Mouse (Mus musculus) heart, adult 2 months (tissue): ENCODE measurements around the gene Zbtb8b. TPM values are rescaled to one million over a fixed set of nuclear protein-coding genes. Genes with fewer than 3 reads are reported as not detected.

ENCODE experiments used
- DNase-seq, 2 experiments: peaks; one replicate each; pipeline ENCODE4 v3.0.0; 2021
- H3K27ac ChIP-seq: fragments of 200-600 bp; 2 replicates; pipeline ENCODE4 v1.8.1; 2022
- H3K27me3 ChIP-seq: fragments of 200-500 bp; 2 replicates; pipeline ENCODE4 v1.6.1; 2012; ENCODE audit warnings: mild to moderate bottlenecking, low read length, inconsistent platforms, mixed read lengths; ENCODE audit not compliant: control insufficient read depth, insufficient read depth
- H3K36me3 ChIP-seq: fragments of 200-500 bp; 2 replicates; pipeline ENCODE4 v1.6.1; 2012; ENCODE audit warnings: low read length, inconsistent platforms; ENCODE audit not compliant: control insufficient read depth, insufficient read depth
- H3K4me1 ChIP-seq: fragments of 200-500 bp; 2 replicates; pipeline ENCODE4 v1.6.1; 2011; ENCODE audit warnings: low read length; ENCODE audit not compliant: control insufficient read depth, insufficient read depth
- H3K4me3 ChIP-seq: fragments of 200-600 bp; 2 replicates; pipeline ENCODE4 v1.8.1; 2022
- H3K79me2 ChIP-seq: fragments of 200-500 bp; replicated peaks from 2 replicates; pipeline ENCODE4 v1.6.1; 2012; ENCODE audit warnings: mild to moderate bottlenecking, inconsistent platforms, low read length, moderate library complexity, mixed read lengths; ENCODE audit not compliant: control insufficient read depth, insufficient read depth
- H3K9ac ChIP-seq: fragments of 200-500 bp; 2 replicates; pipeline ENCODE4 v1.6.1; 2012; ENCODE audit warnings: low read depth, mild to moderate bottlenecking, control low read depth, inconsistent platforms, low read length, mixed read lengths
- CTCF ChIP-seq: fragments of 200-600 bp; IDR thresholded peaks from 2 replicates; pipeline ENCODE4 v1.8.1; 2022; ENCODE audit warnings: antibody characterized with exemption, mild to moderate bottlenecking, moderate library complexity
- EP300 ChIP-seq: fragments of 200-500 bp; IDR thresholded peaks from 2 replicates; pipeline ENCODE4 v1.6.1; 2011; ENCODE audit warnings: low read depth, low read length, control low read depth; ENCODE audit not compliant: insufficient read depth
- POLR2A ChIP-seq: fragments of 200-500 bp; IDR thresholded peaks from 2 replicates; pipeline ENCODE4 v1.6.1; 2011; ENCODE audit warnings: mild to moderate bottlenecking, low read depth, low read length, control low read depth; ENCODE audit not compliant: insufficient read depth
- WGBS: fragments of 180-500 bp; shearing (Covaris S2); methylation state at CpG from one replicate; pipeline ENCODE4 v1.1.7; 2018; 5-methylcytosine and 5-hydroxymethylcytosine counted together
- intact Hi-C: fragments of 180-260 bp; cut with DNase I; formaldehyde crosslinking; loops from one replicate; pipeline ENCODE4 v1.15.1; 2025
- long read RNA-seq: library from polyadenylated mRNA; stranded (forward); transcript quantifications from one replicate; pipeline ENCODE4 v2.0.0, GENCODE M21; 2021
- polyA plus RNA-seq: library from polyadenylated mRNA; depleted of rRNA; stranded (reverse); fragments of >200 nt; gene quantifications from 2 replicates; pipeline ENCODE4 v1.2.3, GENCODE M21; 2012; rRNA removed
- total RNA-seq, 2 experiments: library from RNA; stranded (reverse); gene quantifications; 2 replicates each; pipeline ENCODE4 v1.2.3; 2021

The Zbtb8b gene
- under 1 TPM; 0.07 to 0.10 TPM for total RNA-seq
- polyA plus RNA-seq: 0.08 and 0.09 TPM in 2 replicates
- long read RNA-seq: 0 reads

- TF ChIP-seq POLR2A (no peak), CTCF (no peak), EP300 (no peak)
- no peak within 1 kb of the TSS for H3K9ac ChIP-seq
- intact Hi-C loops: no loop called here
- H3K27ac ChIP-seq: no peak within 1 kb of the TSS
- H3K4me3 ChIP-seq: no peak within 1 kb of the TSS
- DNase-seq: no peak
- WGBS: 17% methylated on average over 33 of the region's 33 CpGs
- H3K27me3 ChIP-seq: peaks cover 8% of the 10 kb centered on the region
- H3K4me1 ChIP-seq: 0 out of 2 replicates have a peak, but pooled peaks cover 2% of the 10 kb centered on the region
- H3K36me3 ChIP-seq: no peaks in the 10 kb centered on the region
- H3K79me2 ChIP-seq: no peaks in the 10 kb centered on the region
These were observed at the start of gene Zbtb8b for GRCm38 (mm10) chr4:129440340-129441063. Gene Zbtb8b, minus strand, starts transcription at chr4:129440853.

- H3K4me1 ChIP-seq: no peaks in the 10 kb centered on the region
- WGBS: 83% methylated on average over 1 of the region's 1 CpGs
- TF ChIP-seq POLR2A (no peak), CTCF (no peak), EP300 (no peak)
- intact Hi-C loops: no loop called here
- no peaks in the 10 kb centered on the region for H3K36me3 ChIP-seq
- H3K4me3 ChIP-seq: no peak overlapping the region
- H3K27me3 ChIP-seq: no peaks in the 10 kb centered on the region
- H3K79me2 ChIP-seq: no peaks in the 10 kb centered on the region
- no peak overlapping the region for H3K27ac ChIP-seq
- DNase-seq: no peak
- H3K9ac ChIP-seq: no peak overlapping the region
These were observed 40.4 kb upstream of the Zbtb8b start for GRCm38 (mm10) chr4:129481090-129481489.

GRCm38 (mm10) chr4:129479863-129480262, 39.2 kb upstream of the Zbtb8b start:
- intact Hi-C loops: no loop called here

GRCm38 (mm10) chr4:129476047-129476446, 35.4 kb upstream of the Zbtb8b start:
- Histone ChIP-seq H3K4me1 (no peaks in the 10 kb centered on the region), H3K27me3 (no peaks in the 10 kb centered on the region), H3K36me3 (no peaks in the 10 kb centered on the region), H3K27ac (no peak overlapping the region), H3K9ac (no peak overlapping the region), H3K79me2 (no peaks in the 10 kb centered on the region), H3K4me3 (no peak overlapping the region)
- TF ChIP-seq CTCF (no peak), EP300 (no peak), POLR2A (no peak)
- 95% methylated on average over 11 of the region's 11 CpGs for WGBS
- no peak for DNase-seq
- intact Hi-C loops: no loop called here

More at GRCm38 (mm10) chr4:129479863-129480262, 39.2 kb upstream of the Zbtb8b start:
- no peaks in the 10 kb centered on the region for H3K27me3 ChIP-seq
- H3K36me3 ChIP-seq: no peaks in the 10 kb centered on the region
- no peaks in the 10 kb centered on the region for H3K79me2 ChIP-seq
- H3K27ac ChIP-seq: no peak overlapping the region
- WGBS: 93% methylated on average over 3 of the region's 3 CpGs
- no peaks in the 10 kb centered on the region for H3K4me1 ChIP-seq
- H3K4me3 ChIP-seq: no peak overlapping the region
- DNase-seq: no peak
- TF ChIP-seq CTCF: no peak
- no peak for TF ChIP-seq POLR2A
- no peak for TF ChIP-seq EP300
- H3K9ac ChIP-seq: no peak overlapping the region

- intact Hi-C loops: loop anchor here (5.0 kb wide), 1 partner anchor 277 kb away; the partner anchor contains the start of genes S100pbp and Yars
- no peak overlapping the region for H3K27ac ChIP-seq
- 83% methylated on average over 4 of the region's 4 CpGs for WGBS
- no peaks in the 10 kb centered on the region; the same call in 1 of the 2 replicates for H3K4me1 ChIP-seq
- no peak overlapping the region for H3K4me3 ChIP-seq
- no peak overlapping the region for H3K9ac ChIP-seq
- TF ChIP-seq EP300: no peak
- TF ChIP-seq CTCF: no peak
- TF ChIP-seq POLR2A: no peak
- no peak for DNase-seq
- no peaks in the 10 kb centered on the region for H3K79me2 ChIP-seq
- H3K36me3 ChIP-seq: no peaks in the 10 kb centered on the region
- no peaks in the 10 kb centered on the region for H3K27me3 ChIP-seq
These were observed 23.7 kb upstream of the Zbtb8b start for GRCm38 (mm10) chr4:129464286-129464815.
